In genomic region chr4:13479982-13480847, GRCm38 (mm10) we compare ENCODE assay signal across 17 mouse cellular contexts.
DNase-seq lines count a peak whose midpoint lies in the region; ATAC-seq lines count a peak whose summit lies in the region.
"Had no signal": no experiment of that assay in that cellular context is flagged by ENCODE, and none has a peak within 500 bp of the region (broad histone marks: within the 10 kb centered on the region; RNA-seq: fewer than 3 reads in every experiment).

No protein-coding gene starts in this region.

- H3K27ac ChIP-seq in embryonic facial prominence, embryonic 11.5 days (replicated peaks; ENCODE audit: low read depth, low read length), result no peak overlapping the region
- H3K27ac ChIP-seq in hindbrain, embryonic 13.5 days, result peak overlapping the region; percentile 84
- H3K27ac ChIP-seq in neural tube, embryonic 13.5 days (replicated peaks), result peak overlapping the region; percentile 85
- H3K27ac ChIP-seq: embryonic facial prominence, embryonic 13.5 days; kidney, postnatal 0 days; left cerebral cortex, adult 2 months; liver, embryonic 12.5 days had no signal

- ATAC-seq in embryonic facial prominence, embryonic 11.5 days (replicated peaks; ENCODE audit: insufficient number of reproducible peaks, low FRiP score, low TSS enrichment, low read depth), result no peak
- ATAC-seq in hindbrain, embryonic 13.5 days (ENCODE audit: low FRiP score), result peak; percentile 77
- ATAC-seq in neural tube, embryonic 13.5 days (ENCODE audit: low read depth), result peak; percentile 69
- ATAC-seq: activated CD4-positive, CD25-positive, alpha-beta regulatory T cell, adult 4 months; liver, embryonic 12.5 days had no signal

- H3K9ac ChIP-seq in embryonic facial prominence, embryonic 11.5 days (replicated peaks; ENCODE audit: low read length), result no peak overlapping the region
- 0 out of 2 replicates have a peak overlapping the region, but pooled peaks have one; percentile 39 for H3K9ac ChIP-seq in hindbrain, embryonic 13.5 days
- no peak overlapping the region for H3K9ac ChIP-seq in neural tube, embryonic 13.5 days
- H3K9ac ChIP-seq: embryonic facial prominence, embryonic 13.5 days; heart, embryonic 12.5 days; liver, embryonic 12.5 days had no signal

- H3K9me3 ChIP-seq in embryonic facial prominence, embryonic 11.5 days (replicated peaks; ENCODE audit: control insufficient read depth, low read length), result no peaks in the 10 kb centered on the region
- no peaks in the 10 kb centered on the region for H3K9me3 ChIP-seq in hindbrain, embryonic 13.5 days
- H3K9me3 ChIP-seq in neural tube, embryonic 13.5 days, result no peaks in the 10 kb centered on the region
- H3K9me3 ChIP-seq: embryonic facial prominence, embryonic 13.5 days; heart, embryonic 12.5 days; liver, embryonic 12.5 days had no signal

- peak; percentile 5 to 17 for DNase-seq in layer of hippocampus, postnatal 10 days (ENCODE audit: low spot score in 2 of 2)
- DNase-seq in layer of hippocampus, postnatal 36 days, result no peak
- DNase-seq in embryonic facial prominence, embryonic 11.5 days (ENCODE audit: low spot score), result peak; percentile 51
- DNase-seq in thymus, postnatal 4 days, result no peak
- DNase-seq in kidney, adult 18-20 months, result no peak
- no peak for DNase-seq in kidney, adult 9 months
- DNase-seq: cerebellum, adult 9-10 months; lung, postnatal 14 days; spleen, adult 18-20 months had no signal

- no peaks in the 10 kb centered on the region for H3K4me1 ChIP-seq in embryonic facial prominence, embryonic 11.5 days (ENCODE audit: control insufficient read depth, insufficient read depth, low read length)
- peaks cover 21% of the 10 kb centered on the region for H3K4me1 ChIP-seq in hindbrain, embryonic 13.5 days (replicated peaks)
- H3K4me1 ChIP-seq in neural tube, embryonic 13.5 days (replicated peaks), result peaks cover 22% of the 10 kb centered on the region
- H3K4me1 ChIP-seq: liver, embryonic 12.5 days had no signal

- H3K4me3 ChIP-seq in embryonic facial prominence, embryonic 11.5 days (ENCODE audit: low read depth, low read length), result no peak overlapping the region
- H3K4me3 ChIP-seq in hindbrain, embryonic 13.5 days, result no peak overlapping the region
- H3K4me3 ChIP-seq in neural tube, embryonic 13.5 days, result no peak overlapping the region
- H3K4me3 ChIP-seq: embryonic facial prominence, embryonic 13.5 days; heart, embryonic 12.5 days; left cerebral cortex, adult 2 months; liver, embryonic 12.5 days had no signal

- no peaks in the 10 kb centered on the region for H3K36me3 ChIP-seq in embryonic facial prominence, embryonic 11.5 days (replicated peaks; ENCODE audit: control insufficient read depth, insufficient read depth, low read depth, low read length)
- no peaks in the 10 kb centered on the region for H3K36me3 ChIP-seq in hindbrain, embryonic 13.5 days
- no peaks in the 10 kb centered on the region for H3K36me3 ChIP-seq in neural tube, embryonic 13.5 days
- H3K36me3 ChIP-seq: embryonic facial prominence, embryonic 13.5 days; heart, embryonic 12.5 days; liver, embryonic 12.5 days had no signal

- 60% methylated on average over 13 of the region's 13 CpGs for WGBS in embryonic facial prominence, embryonic 11.5 days
- WGBS in hindbrain, embryonic 13.5 days, result 34% methylated on average over 13 of the region's 13 CpGs
- 34% methylated on average over 13 of the region's 13 CpGs for WGBS in neural tube, embryonic 13.5 days

- H3K4me2 ChIP-seq in embryonic facial prominence, embryonic 11.5 days (ENCODE audit: low read depth, low read length), result no peak overlapping the region
- peak overlapping the region; percentile 26 for H3K4me2 ChIP-seq in hindbrain, embryonic 13.5 days
- H3K4me2 ChIP-seq in neural tube, embryonic 13.5 days, result peak overlapping the region; percentile 6; the same call in 1 of the 2 replicates
- H3K4me2 ChIP-seq: embryonic facial prominence, embryonic 13.5 days; heart, embryonic 12.5 days; liver, embryonic 12.5 days had no signal

- H3K27me3 ChIP-seq in embryonic facial prominence, embryonic 11.5 days (ENCODE audit: control insufficient read depth, insufficient read depth, low read length), result no peaks in the 10 kb centered on the region
- H3K27me3 ChIP-seq in hindbrain, embryonic 13.5 days, result no peaks in the 10 kb centered on the region
- H3K27me3 ChIP-seq in neural tube, embryonic 13.5 days, result no peaks in the 10 kb centered on the region
- H3K27me3 ChIP-seq: embryonic facial prominence, embryonic 13.5 days; heart, embryonic 12.5 days; liver, embryonic 12.5 days had no signal

Comparison
In these comparisons a context has a peak if more than half of its experiments do, and no peak if none do; other contexts are left out.
1. DNase-seq: peak in layer of hippocampus, postnatal 10 days (2 of 2) and embryonic facial prominence, embryonic 11.5 days (single experiment); none in layer of hippocampus, postnatal 36 days (0 of 2), thymus, postnatal 4 days (single experiment), kidney, adult 18-20 months (single experiment) and kidney, adult 9 months (single experiment).